Mouse (Mus musculus): ENCODE results near the gene Afg3l1.

GRCm38 (mm10) chr8:123516596-123516995 lies 38.9 kb downstream of the Afg3l1 start:
- TF ChIP-seq POLR2A (IDR thresholded peaks at IDR 0.05; ENCODE audit: borderline replicate concordance, low read depth, low read length) (no peak), CTCF (IDR thresholded peaks at IDR 0.05; ENCODE audit: low read depth, low read length) (no peak)
